Mouse (Mus musculus): Measurements from ENCODE around the gene Tmem267. TPM values are rescaled to one million over a fixed set of nuclear protein-coding genes. Genes with fewer than 3 reads are reported as not detected.
"Not testable (repeated sequence)": the region's sequence is repeated elsewhere in the genome, so short reads cannot be mapped to it uniquely, and the experiment has no call there.

The Tmem267 gene
- polyA plus RNA-seq, 1 experiment: 3.4 TPM

- TF ChIP-seq CTCF (IDR thresholded peaks at IDR 0.05; ENCODE audit: low read depth, low read length) (no peak), POLR2A (IDR thresholded peaks at IDR 0.05; ENCODE audit: borderline replicate concordance, low read depth, low read length) (no peak)
- Histone ChIP-seq H3K4me1 (ENCODE audit: control insufficient read depth, insufficient read depth, low read length) (no peaks in the 10 kb centered on the region), H3K27ac (ENCODE audit: insufficient read depth, low read depth, low read length) (no peak overlapping the region), H3K4me3 (ENCODE audit: insufficient read depth, low read length) (no peak overlapping the region)
These were observed 131.9 kb downstream of the Tmem267 start for GRCm38 (mm10) chr13:119619735-119620134.

DNA sequence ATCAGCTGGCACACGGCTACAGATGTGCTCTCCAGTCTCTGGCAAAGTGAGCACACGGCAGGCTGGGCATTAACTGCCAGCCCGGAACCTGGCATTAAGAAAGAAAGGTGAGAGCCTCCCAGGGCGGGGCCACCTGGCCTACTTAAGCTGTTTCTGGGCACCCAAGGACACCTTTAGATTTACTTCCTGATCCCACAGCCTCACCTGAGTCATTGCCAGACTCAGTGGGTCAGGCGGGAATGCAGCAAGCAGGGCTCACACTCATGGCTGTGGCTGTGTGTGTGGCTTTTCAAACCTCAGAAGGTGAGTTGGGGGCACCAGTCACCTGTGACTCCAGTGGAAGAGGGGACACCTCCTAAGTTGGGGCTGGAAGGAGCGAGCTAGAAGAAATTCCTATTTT is 135.8 kb downstream of the Tmem267 start, which contains the start of gene Ccl28:
TSS of gene Ccl28 (plus strand) at position 186 of the 400 bp plus-strand sequence.
- no peak within 1 kb of the TSS for H3K4me3 ChIP-seq (ENCODE audit: insufficient read depth, low read length)
- no peak within 1 kb of the TSS for H3K27ac ChIP-seq (ENCODE audit: insufficient read depth, low read depth, low read length)
- no peak for TF ChIP-seq POLR2A (IDR thresholded peaks at IDR 0.05; ENCODE audit: borderline replicate concordance, low read depth, low read length)
- TF ChIP-seq CTCF (IDR thresholded peaks at IDR 0.05; ENCODE audit: low read depth, low read length): no peak
- H3K4me1 ChIP-seq (ENCODE audit: control insufficient read depth, insufficient read depth, low read length): no peaks in the 10 kb centered on the region

DNA sequence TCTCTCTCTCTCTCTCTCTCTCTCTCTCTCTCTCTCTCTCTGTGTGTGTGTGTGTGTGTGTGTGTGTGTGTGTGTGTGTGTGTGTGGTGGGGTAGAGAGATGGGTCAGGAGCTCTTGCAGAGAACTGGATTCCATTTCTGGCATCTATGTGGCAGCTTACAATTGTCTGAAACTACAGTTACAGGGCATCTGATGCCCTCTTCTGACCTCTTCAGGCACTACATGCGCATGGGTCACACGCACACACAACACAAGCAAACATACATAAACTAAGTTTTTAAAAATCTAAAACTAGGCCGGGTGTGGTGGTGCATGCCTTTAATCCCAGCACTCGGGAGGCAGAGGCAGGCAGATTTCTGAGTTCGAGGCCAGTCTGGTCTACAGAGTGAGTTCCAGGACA is 138.1 kb downstream of the Tmem267 start:
- not testable (repeated sequence) for H3K27ac ChIP-seq (ENCODE audit: insufficient read depth, low read depth, low read length); H3K4me1 ChIP-seq (ENCODE audit: control insufficient read depth, insufficient read depth, low read length); H3K4me3 ChIP-seq (ENCODE audit: insufficient read depth, low read length)
- peak; percentile 43 for TF ChIP-seq CTCF (IDR thresholded peaks at IDR 0.05; ENCODE audit: low read depth, low read length)

- H3K4me1 ChIP-seq (ENCODE audit: control insufficient read depth, insufficient read depth, low read length): peaks cover 7% of the 10 kb centered on the region
- H3K27ac ChIP-seq (ENCODE audit: insufficient read depth, low read depth, low read length): no peak overlapping the region
- no peak for TF ChIP-seq POLR2A (IDR thresholded peaks at IDR 0.05; ENCODE audit: borderline replicate concordance, low read depth, low read length)
- peak overlapping the region; percentile 42 for H3K4me3 ChIP-seq (ENCODE audit: insufficient read depth, low read length)
These were observed 143.8 kb downstream of the Tmem267 start for GRCm38 (mm10) chr13:119631482-119632155.

DNA sequence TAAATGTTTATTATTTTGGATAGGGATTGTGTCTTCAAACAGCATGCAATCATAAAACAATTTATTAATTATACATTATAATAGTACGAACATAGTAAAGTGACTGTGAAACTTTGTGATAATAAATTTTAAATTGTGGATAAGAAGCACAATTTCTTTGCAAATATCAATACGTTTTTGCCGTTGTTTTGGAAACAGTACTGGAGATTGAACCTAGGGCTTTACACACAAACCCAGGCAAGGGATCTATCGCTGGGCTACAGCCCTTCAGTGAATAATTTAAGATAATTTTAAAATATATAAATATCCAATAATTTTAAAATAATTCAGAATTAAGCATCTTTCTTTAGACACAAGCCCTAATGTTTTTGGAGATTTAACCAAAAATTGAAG is 144.3 kb downstream of the Tmem267 start:
- TF ChIP-seq POLR2A (IDR thresholded peaks at IDR 0.05; ENCODE audit: borderline replicate concordance, low read depth, low read length) (no peak), CTCF (IDR thresholded peaks at IDR 0.05; ENCODE audit: low read depth, low read length) (no peak)
- H3K4me3 ChIP-seq (ENCODE audit: insufficient read depth, low read length): no peak overlapping the region
- H3K4me1 ChIP-seq (ENCODE audit: control insufficient read depth, insufficient read depth, low read length): peaks cover 7% of the 10 kb centered on the region
- H3K27ac ChIP-seq (ENCODE audit: insufficient read depth, low read depth, low read length): no peak overlapping the region

GRCm38 (mm10) chr13:119635496-119635895 is 147.7 kb downstream of the Tmem267 start:
- Histone ChIP-seq H3K4me3 (ENCODE audit: insufficient read depth, low read length) (no peak overlapping the region), H3K4me1 (ENCODE audit: control insufficient read depth, insufficient read depth, low read length) (peaks cover 16% of the 10 kb centered on the region), H3K27ac (ENCODE audit: insufficient read depth, low read depth, low read length) (no peak overlapping the region)
- TF ChIP-seq CTCF (IDR thresholded peaks at IDR 0.05; ENCODE audit: low read depth, low read length) (no peak), POLR2A (IDR thresholded peaks at IDR 0.05; ENCODE audit: borderline replicate concordance, low read depth, low read length) (no peak)

- Histone ChIP-seq H3K27ac (ENCODE audit: insufficient read depth, low read depth, low read length) (no peak overlapping the region), H3K4me1 (ENCODE audit: control insufficient read depth, insufficient read depth, low read length) (peaks cover 16% of the 10 kb centered on the region), H3K4me3 (ENCODE audit: insufficient read depth, low read length) (no peak overlapping the region)
- TF ChIP-seq POLR2A (IDR thresholded peaks at IDR 0.05; ENCODE audit: borderline replicate concordance, low read depth, low read length) (no peak), CTCF (IDR thresholded peaks at IDR 0.05; ENCODE audit: low read depth, low read length) (no peak)
These were observed 150.0 kb downstream of the Tmem267 start for GRCm38 (mm10) chr13:119637837-119638236.

DNA sequence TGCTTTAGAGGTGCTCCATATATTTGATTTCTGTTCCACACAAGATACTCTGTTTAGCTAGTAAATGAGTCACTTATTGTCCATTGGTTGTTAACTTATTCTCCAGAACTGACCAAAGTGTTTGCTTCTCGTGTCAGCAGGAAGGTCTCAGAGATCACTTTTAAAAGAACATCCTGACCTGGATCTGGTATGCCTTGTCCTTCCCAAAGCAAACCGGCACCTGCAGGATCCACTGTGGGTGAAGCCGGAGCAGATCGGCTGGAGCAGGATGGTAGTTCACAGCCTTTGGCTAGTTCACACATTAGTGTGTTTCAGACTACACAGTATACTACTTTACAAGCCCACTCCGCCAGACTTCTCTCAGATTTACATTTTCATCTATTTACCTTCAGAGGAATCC is 150.6 kb downstream of the Tmem267 start:
- H3K4me3 ChIP-seq (ENCODE audit: insufficient read depth, low read length): no peak overlapping the region
- H3K27ac ChIP-seq (ENCODE audit: insufficient read depth, low read depth, low read length): no peak overlapping the region
- H3K4me1 ChIP-seq (ENCODE audit: control insufficient read depth, insufficient read depth, low read length): peaks cover 16% of the 10 kb centered on the region
- TF ChIP-seq POLR2A (IDR thresholded peaks at IDR 0.05; ENCODE audit: borderline replicate concordance, low read depth, low read length): no peak
- TF ChIP-seq CTCF (IDR thresholded peaks at IDR 0.05; ENCODE audit: low read depth, low read length): no peak

DNA sequence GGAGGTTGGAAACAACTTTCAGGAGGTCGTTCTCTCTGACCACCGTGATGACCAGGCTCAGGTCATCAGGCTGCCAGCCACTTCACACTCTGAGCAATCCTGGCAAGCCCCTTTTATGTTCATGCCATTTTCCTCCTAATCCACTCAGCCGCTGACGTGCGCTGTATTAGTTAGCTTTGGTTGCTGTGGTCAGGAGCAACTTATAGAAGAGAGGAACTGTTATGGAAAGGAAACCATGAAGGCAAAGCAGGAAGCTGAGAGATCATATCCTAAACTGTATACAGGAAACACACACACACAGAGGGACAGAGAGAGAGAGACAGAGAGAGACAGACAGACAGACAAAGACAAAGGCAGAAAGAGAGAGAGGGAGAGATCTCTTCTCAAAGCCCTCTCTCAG is 151.5 kb downstream of the Tmem267 start:
- no peak for TF ChIP-seq CTCF (IDR thresholded peaks at IDR 0.05; ENCODE audit: low read depth, low read length)
- no peak for TF ChIP-seq POLR2A (IDR thresholded peaks at IDR 0.05; ENCODE audit: borderline replicate concordance, low read depth, low read length)
- H3K4me1 ChIP-seq (ENCODE audit: control insufficient read depth, insufficient read depth, low read length): peaks cover 16% of the 10 kb centered on the region
- no peak overlapping the region for H3K4me3 ChIP-seq (ENCODE audit: insufficient read depth, low read length)
- peak overlapping the region; percentile 13; the same call in 1 of the 2 replicates for H3K27ac ChIP-seq (ENCODE audit: insufficient read depth, low read depth, low read length)

DNA sequence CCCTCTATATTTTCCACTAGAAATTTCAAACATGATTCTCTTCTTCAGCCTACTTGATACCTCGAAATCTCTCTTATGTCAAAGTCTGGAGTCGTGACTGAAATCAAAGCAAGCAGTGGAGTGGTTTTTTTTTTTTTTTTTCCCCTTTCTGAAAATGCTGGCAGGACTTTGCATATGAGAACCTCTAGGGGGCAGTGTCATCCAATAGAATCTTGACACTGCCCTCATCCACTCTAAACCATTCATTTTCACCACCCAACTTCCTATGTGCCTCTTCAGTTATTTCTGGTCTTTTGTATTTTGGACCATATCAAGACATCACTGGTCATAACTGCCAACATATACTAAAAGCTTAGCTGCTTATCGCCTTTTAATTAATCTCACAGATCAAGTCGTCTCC is 152.7 kb downstream of the Tmem267 start:
- peaks cover 12% of the 10 kb centered on the region for H3K4me1 ChIP-seq (ENCODE audit: control insufficient read depth, insufficient read depth, low read length)
- no peak overlapping the region for H3K27ac ChIP-seq (ENCODE audit: insufficient read depth, low read depth, low read length)
- TF ChIP-seq POLR2A (IDR thresholded peaks at IDR 0.05; ENCODE audit: borderline replicate concordance, low read depth, low read length): no peak
- no peak for TF ChIP-seq CTCF (IDR thresholded peaks at IDR 0.05; ENCODE audit: low read depth, low read length)
- H3K4me3 ChIP-seq (ENCODE audit: insufficient read depth, low read length): no peak overlapping the region
